Mouse (Mus musculus) brain, embryonic 18.5 days (tissue): ENCODE data around the gene Cyp1a2.
"Not testable (repeated sequence)": the region's sequence is repeated elsewhere in the genome, so short reads cannot be mapped to it uniquely, and the experiment has no call there.

Experiments used
- DNase-seq: peaks from one replicate; pipeline ENCODE4 v3.0.0-alpha.2; 2012; ENCODE audit warnings: low read depth, low spot score

Cyp1a2 gene

GRCm38 (mm10) chr9:57683520-57683919 is at the start of gene Cyp1a2:
Gene Cyp1a2, minus strand, starts transcription at chr9:57683703.
- DNase-seq, result no peak

DNA sequence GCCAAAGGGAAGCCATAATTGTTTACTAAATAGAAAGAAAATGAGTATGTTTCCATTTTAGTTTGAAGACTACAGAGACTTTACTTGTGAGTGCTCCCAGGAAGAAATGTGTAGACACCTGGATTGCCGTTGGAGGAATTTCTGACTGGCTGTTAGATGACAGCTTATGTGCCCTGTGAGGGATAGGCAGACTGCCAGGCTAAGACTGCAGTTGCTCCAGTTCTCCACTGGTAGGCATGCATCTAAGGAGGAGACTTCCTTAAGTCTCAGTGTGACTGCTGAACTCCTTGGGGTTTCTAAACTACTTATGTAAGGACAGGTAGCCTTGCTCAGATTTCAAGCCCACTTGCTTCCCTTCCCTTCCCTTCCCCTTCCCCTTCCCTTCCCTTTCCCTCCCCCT is 44.8 kb upstream of the Cyp1a2 start:
- DNase-seq, result no peak

GRCm38 (mm10) chr9:57724701-57725100 is 41.2 kb upstream of the Cyp1a2 start:
- no peak for DNase-seq

GRCm38 (mm10) chr9:57723796-57724195 is 40.3 kb upstream of the Cyp1a2 start:
- DNase-seq, result no peak

GRCm38 (mm10) chr9:57723315-57723715 is 39.8 kb upstream of the Cyp1a2 start:
- DNase-seq, result no peak

- DNase-seq, result no peak
These were observed 38.9 kb upstream of the Cyp1a2 start for GRCm38 (mm10) chr9:57722371-57722770.

DNA sequence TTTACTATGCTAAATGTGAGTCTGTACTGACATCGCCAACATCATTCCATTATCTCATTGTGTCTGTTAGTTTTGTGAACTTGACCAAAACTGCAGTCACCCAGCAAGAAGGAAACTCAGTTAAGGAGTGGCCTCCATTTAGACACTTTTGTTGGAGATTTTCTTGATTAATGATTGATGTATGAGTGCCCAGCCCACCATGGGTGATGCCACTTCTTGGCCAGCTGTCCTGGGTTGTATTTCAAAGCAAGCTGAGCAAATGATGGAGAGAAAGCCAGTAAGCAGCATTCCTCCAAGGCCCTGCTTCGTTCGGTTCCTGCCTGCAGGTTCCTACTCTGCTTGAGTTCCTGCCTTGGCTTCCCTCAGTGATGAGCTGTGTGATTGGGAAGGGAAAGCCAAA is 37.2 kb upstream of the Cyp1a2 start:
- DNase-seq, result no peak

DNA sequence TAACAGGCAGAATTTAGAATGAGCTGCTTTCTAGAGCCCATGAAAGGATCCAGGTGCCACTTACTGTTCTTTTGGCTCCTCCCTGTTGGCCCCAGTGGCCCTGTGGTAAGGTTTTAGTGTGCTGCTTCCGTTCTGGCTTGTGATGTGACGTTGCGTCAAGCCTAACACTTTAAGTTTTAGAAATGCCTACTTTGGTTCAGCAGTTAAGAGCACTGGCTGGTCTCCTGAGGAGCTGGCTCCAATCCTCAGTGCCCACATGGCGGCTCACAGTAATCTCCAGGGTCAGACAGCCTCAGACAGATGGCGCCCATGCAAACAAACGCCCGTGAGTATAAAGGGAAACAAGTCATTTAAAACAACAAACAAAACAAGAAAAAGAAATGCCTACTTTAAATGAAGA is 34.9 kb upstream of the Cyp1a2 start:
- no peak for DNase-seq

GRCm38 (mm10) chr9:57712194-57712593 is 28.7 kb upstream of the Cyp1a2 start:
- DNase-seq, result no peak

DNA sequence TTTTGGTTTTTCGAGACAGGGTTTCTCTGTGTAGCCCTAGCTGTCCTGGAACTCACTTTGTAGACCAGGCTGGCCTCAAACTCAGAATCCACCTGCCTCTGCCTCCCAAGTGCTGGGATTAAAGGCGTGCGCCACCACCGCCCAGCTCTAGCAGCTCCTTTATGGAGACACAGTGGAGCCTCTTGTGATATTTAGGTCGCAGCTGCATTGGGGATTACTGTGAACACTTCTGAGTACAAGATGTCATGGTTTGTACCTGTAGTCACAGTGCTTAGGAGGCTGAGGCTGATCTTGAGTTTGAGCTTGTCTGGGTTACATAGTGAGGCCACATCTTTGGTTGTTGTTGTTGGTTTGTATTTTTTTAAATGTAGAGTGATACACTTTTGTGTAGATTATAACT is 26.7 kb upstream of the Cyp1a2 start:
- not testable (repeated sequence) for DNase-seq

GRCm38 (mm10) chr9:57708720-57709274 is 25.3 kb upstream of the Cyp1a2 start:
- DNase-seq, result no peak

GRCm38 (mm10) chr9:57708068-57708719 is 24.7 kb upstream of the Cyp1a2 start, which contains the start of gene Edc3:
Gene Edc3, plus strand, starts transcription at chr9:57708540.
- no peak for DNase-seq

GRCm38 (mm10) chr9:57706496-57706895 is 23.0 kb upstream of the Cyp1a2 start:
- DNase-seq, result no peak

DNA sequence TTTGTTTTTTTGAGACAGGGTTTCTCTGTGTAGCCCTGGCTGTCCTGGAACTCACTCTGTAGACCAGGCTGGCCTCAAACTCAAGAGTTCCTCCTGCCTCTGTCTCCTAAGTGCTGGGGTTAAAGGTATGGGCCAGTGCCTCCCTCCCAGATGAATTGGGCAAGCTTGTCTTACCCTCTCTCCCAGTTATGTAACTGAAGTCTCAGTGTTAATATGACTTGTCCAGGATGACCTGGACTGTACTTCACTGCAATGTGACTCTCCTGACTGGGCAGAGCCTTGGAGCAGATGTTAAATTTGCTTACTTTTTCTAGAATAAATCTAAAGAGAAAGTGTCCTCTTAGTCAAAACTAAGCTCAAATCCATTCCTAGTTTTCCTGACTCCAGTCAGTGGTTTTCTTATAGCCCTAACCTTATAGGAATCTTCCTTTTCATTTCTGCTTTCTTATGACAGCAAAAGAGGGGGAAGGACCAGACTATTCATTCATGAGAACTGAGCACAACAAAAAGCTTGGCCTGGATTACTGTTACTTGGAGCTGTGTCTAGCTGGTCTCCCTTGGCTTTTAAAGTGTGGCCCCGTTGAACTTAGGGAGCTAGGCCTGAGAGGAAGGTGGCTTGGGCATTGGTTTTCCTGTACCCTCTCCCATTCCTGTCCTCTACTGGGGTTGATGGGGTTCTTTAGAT is 15.1 kb upstream of the Cyp1a2 start:
- DNase-seq, result no peak

- DNase-seq, result no peak
These were observed 13.9 kb upstream of the Cyp1a2 start for GRCm38 (mm10) chr9:57697380-57697779.

- DNase-seq, result peak; percentile 63
These were observed 13.1 kb upstream of the Cyp1a2 start for GRCm38 (mm10) chr9:57696380-57697285.

- DNase-seq, result no peak
These were observed 10.6 kb upstream of the Cyp1a2 start for GRCm38 (mm10) chr9:57694108-57694507.

- no peak for DNase-seq
These were observed 5.1 kb upstream of the Cyp1a2 start for GRCm38 (mm10) chr9:57688606-57689005.

DNA sequence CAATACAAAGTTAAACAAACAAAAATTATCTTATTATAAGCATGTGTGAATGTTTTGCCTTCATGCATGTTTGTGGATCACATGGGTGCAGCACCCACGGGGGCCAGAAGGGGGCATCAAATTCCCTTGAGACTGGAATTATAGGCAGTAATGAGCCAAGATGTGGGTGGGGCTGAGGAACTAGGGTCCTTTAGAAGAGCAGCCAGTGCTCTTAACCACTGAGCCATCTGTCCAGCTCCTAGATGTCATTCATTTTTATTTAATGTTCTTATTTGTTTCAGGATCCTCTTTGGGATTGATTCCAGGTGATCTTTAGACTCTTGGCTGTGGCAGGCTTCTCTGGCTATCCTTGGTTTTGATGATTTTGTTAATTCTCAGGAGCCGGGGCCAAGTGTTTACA is 4.7 kb upstream of the Cyp1a2 start:
- no peak for DNase-seq

DNA sequence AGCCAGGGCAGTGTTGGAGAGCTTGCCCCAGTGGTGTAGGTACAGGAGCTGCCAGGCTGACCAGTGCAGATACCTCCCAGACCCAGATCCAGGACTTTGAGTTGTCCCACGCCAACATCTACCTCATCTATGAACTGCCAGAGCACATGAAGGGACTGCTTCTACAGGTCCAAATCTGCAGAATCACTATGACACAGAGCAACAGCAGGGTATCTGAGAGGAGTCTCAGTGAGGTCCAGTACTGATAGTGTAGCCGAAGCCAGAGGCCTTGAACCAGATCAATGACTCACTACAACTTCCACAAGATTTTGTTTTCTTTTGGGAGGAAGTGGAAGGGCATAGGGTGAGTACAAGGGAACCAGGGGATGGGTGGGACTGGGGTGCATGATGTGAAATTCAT is 4.2 kb upstream of the Cyp1a2 start, which contains the start of gene Cyp1a1:
Gene Cyp1a1 (plus strand): TSS at position 178 of the 400 bp plus-strand sequence.
- no peak for DNase-seq

- no peak for DNase-seq
These were observed 2.5 kb upstream of the Cyp1a2 start for GRCm38 (mm10) chr9:57686011-57686410.

- no peak for DNase-seq
These were observed 2.1 kb downstream of the Cyp1a2 start for GRCm38 (mm10) chr9:57681411-57681810.
